Mouse (Mus musculus): ENCODE data around the gene Dap3. TPM values are rescaled to one million over a fixed set of nuclear protein-coding genes. Genes with fewer than 3 reads are reported as not detected.
A peak's percentile ranks its signal among the peaks of the same experiment; 100 is the strongest.

Gene Dap3
- 192 and 247 TPM in 2 replicates for total RNA-seq (2012; rRNA removed)
- 100 to 1,000 TPM in 1 of 2 experiments, not detected in 1; 293 TPM for polyA plus RNA-seq (2012; ENCODE audit: insufficient read depth in 1 of 2, insufficient read length in 2 of 2, low read depth in 1 of 2, low replicate concordance in 2 of 2, missing spikeins in 1 of 2)

DNA sequence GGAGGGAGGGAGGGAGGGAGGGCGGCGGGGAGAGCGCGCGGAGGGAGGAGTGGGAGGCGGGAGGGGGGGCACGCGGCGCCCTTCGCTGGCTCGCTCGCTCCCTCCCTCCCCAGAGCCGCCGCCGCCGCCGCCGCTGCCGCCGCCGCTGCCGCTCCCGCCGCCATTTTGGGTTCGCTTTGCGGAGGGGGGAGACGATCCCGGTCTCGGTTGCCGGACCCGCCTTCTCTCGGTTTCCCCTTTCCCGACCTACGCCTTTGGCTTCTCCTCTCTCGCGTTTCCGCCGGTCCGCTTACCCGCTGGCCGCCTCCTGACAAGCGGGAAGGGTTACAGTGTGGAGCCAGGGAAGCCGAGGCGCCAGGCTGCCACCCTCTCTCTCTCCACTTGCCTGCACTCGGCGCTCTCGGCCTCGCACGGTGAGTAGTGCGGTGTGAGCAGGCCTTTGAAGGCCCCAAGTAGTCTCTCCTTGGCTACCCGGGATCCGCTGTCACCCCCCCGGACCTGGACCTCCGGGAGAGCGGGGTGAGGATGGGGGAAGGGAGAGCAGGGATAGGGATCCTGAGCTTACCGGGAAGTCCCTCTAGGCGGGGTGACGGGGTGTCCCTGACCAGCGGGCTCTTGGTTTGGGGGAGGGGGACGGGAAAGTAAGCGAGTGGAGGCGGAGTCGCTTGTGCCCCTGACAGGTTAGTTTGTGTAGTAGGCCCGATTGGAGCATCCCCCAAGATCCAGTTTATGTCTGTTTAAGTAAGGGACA, at the start of gene Dap3, which contains the start of gene Ash1l:
TSS of gene Dap3 (minus strand) at position 606 of the 751 bp plus-strand sequence.
TSS of gene Ash1l (plus strand) at position 47 of the 751 bp plus-strand sequence.
- Histone ChIP-seq H3K79me2 (ENCODE audit: control insufficient read depth, insufficient read depth, low read length, poor library complexity) (peaks cover 84% of the 10 kb centered on the region), H3K9ac (ENCODE audit: control insufficient read depth, low read depth, low read length, poor library complexity, severe bottlenecking) (peak within 1 kb of the TSS; percentile 96), H3K9me3 (replicated peaks; ENCODE audit: insufficient read depth, low read length) (no peaks in the 10 kb centered on the region), H3K27ac (ENCODE audit: control insufficient read depth, low read depth, low read length) (peak within 1 kb of the TSS; percentile 95), H3K36me3 (ENCODE audit: control insufficient read depth in 1 of 2, insufficient read depth in 2 of 2, low read length in 2 of 2) (peaks cover 0 to 43% of the 10 kb centered on the region in 2 experiments), H3K27me3 (ENCODE audit: control insufficient read depth in 1 of 2, insufficient read depth in 2 of 2, low read length in 2 of 2) (no peaks in the 10 kb centered on the region), H3K4me3 (ENCODE audit: control insufficient read depth in 1 of 2, insufficient read depth in 1 of 2, low read depth in 2 of 2, low read length in 2 of 2) (peak within 1 kb of the TSS; percentile 96 to 97), H3K4me1 (ENCODE audit: control insufficient read depth in 1 of 2, insufficient read depth in 2 of 2, low read length in 2 of 2) (peaks cover 15 to 25% of the 10 kb centered on the region in 2 experiments)
- DNase-seq (ENCODE audit: low read depth, low spot score), result peak; percentile 91
- 0 out of 6 replicates have a peak, but pooled peaks of 2 of the 3 experiments have one; percentile 8 to 12 for TF ChIP-seq CTCF (IDR thresholded peaks at IDR 0.05 in 2 of 3, conservative IDR thresholded peaks at IDR 0.05 in 1 of 3; ENCODE audit: control insufficient read depth in 1 of 3, insufficient read depth in 1 of 3, low read depth in 2 of 3, low read length in 3 of 3, poor library complexity in 1 of 3, severe bottlenecking in 1 of 3)
- peak; percentile 19; the same call in 1 of the 2 replicates for TF ChIP-seq TCF12 (IDR thresholded peaks at IDR 0.05; ENCODE audit: low read depth, low read length)
- no peak for TF ChIP-seq MEF2A (IDR thresholded peaks at IDR 0.05; ENCODE audit: extremely low read depth, insufficient replicate concordance, low read depth, low read length, poor library complexity, severe bottlenecking)
- TF ChIP-seq NELFE (IDR thresholded peaks at IDR 0.05; ENCODE audit: low read depth, low read length), result peak; percentile 4; the same call in 1 of the 2 replicates
- TF ChIP-seq POLR2AphosphoS5 (IDR thresholded peaks at IDR 0.05; ENCODE audit: borderline replicate concordance, low read depth, low read length), result no peak
- TF ChIP-seq POLR2A (IDR thresholded peaks at IDR 0.05; ENCODE audit: control insufficient read depth in 1 of 2, insufficient read depth in 1 of 2, low read depth in 1 of 2, low read length in 2 of 2, poor library complexity in 1 of 2), result peak; percentile 41 to 76; a peak in 2 of 4 replicates
- TF ChIP-seq MYC (IDR thresholded peaks at IDR 0.05; ENCODE audit: low read depth, low read length), result peak; percentile 9; the same call in 1 of the 2 replicates
- TF ChIP-seq TBP (IDR thresholded peaks at IDR 0.05; ENCODE audit: low read depth, low read length), result no peak; the same call in 1 of the 2 replicates
- peak; percentile 47 for TF ChIP-seq HCFC1 (IDR thresholded peaks at IDR 0.05; ENCODE audit: low read depth, low read length)
- peak; percentile 62; the same call in 1 of the 2 replicates for TF ChIP-seq UBTF (IDR thresholded peaks at IDR 0.05; ENCODE audit: borderline replicate concordance, insufficient read depth, low read depth, low read length)
- TF ChIP-seq RCOR1 (IDR thresholded peaks at IDR 0.05; ENCODE audit: low read depth, low read length), result 0 out of 2 replicates have a peak, but pooled peaks have one; percentile 5
- peak; percentile 22; the same call in 1 of the 2 replicates for TF ChIP-seq MXI1 (IDR thresholded peaks at IDR 0.05; ENCODE audit: low read depth, low read length)
- TF ChIP-seq MAZ (IDR thresholded peaks at IDR 0.05; ENCODE audit: low read depth, low read length), result peak; percentile 15
- TF ChIP-seq SIN3A (IDR thresholded peaks at IDR 0.05; ENCODE audit: low read length), result peak; percentile 82
- TF ChIP-seq CHD2 (IDR thresholded peaks at IDR 0.05; ENCODE audit: low read length), result no peak

DNA sequence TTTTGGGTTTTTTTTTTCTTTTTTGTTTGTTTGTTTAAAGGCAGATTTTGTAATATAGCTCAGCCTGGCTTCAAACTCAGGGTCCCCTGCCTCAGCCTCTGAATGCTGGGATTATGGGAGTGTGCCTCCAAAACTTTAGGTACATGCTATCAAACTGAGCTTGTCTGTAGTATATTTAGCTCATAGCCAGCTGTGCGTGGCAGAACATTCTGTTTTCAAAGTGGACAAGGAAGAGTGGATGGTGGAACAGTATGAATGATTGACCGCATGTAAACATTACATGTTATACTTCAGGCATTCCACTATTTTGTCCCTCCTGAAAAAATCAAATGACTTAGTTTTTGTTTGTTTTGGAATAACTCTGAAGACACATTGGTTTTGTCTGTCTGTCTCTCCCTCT, 41.8 kb upstream of the Dap3 start:
- Histone ChIP-seq H3K9ac (ENCODE audit: control insufficient read depth, low read depth, low read length, poor library complexity, severe bottlenecking) (no peak overlapping the region), H3K9me3 (replicated peaks; ENCODE audit: insufficient read depth, low read length) (no peaks in the 10 kb centered on the region), H3K4me1 (ENCODE audit: control insufficient read depth in 1 of 2, insufficient read depth in 2 of 2, low read length in 2 of 2) (no peaks in the 10 kb centered on the region), H3K4me3 (ENCODE audit: control insufficient read depth in 1 of 2, insufficient read depth in 1 of 2, low read depth in 2 of 2, low read length in 2 of 2) (no peak overlapping the region), H3K27ac (ENCODE audit: control insufficient read depth, low read depth, low read length) (no peak overlapping the region), H3K36me3 (ENCODE audit: control insufficient read depth in 1 of 2, insufficient read depth in 2 of 2, low read length in 2 of 2) (peaks cover 1 to 2% of the 10 kb centered on the region in 2 experiments; a peak in 2 of 4 replicates), H3K27me3 (ENCODE audit: control insufficient read depth in 1 of 2, insufficient read depth in 2 of 2, low read length in 2 of 2) (no peaks in the 10 kb centered on the region), H3K79me2 (ENCODE audit: control insufficient read depth, insufficient read depth, low read length, poor library complexity) (peaks cover 10% of the 10 kb centered on the region; the same call in 1 of the 2 replicates)
- DNase-seq (ENCODE audit: low read depth, low spot score), result no peak
- TF ChIP-seq CTCF (IDR thresholded peaks at IDR 0.05 in 2 of 3, conservative IDR thresholded peaks at IDR 0.05 in 1 of 3; ENCODE audit: control insufficient read depth in 1 of 3, insufficient read depth in 1 of 3, low read depth in 2 of 3, low read length in 3 of 3, poor library complexity in 1 of 3, severe bottlenecking in 1 of 3), result no peak
- TF ChIP-seq ZKSCAN1 (IDR thresholded peaks at IDR 0.05; ENCODE audit: low read depth, low read length), result no peak
- TF ChIP-seq POLR2AphosphoS2 (IDR thresholded peaks at IDR 0.05; ENCODE audit: low read length), result no peak
- TF ChIP-seq POLR2AphosphoS5 (IDR thresholded peaks at IDR 0.05; ENCODE audit: borderline replicate concordance, low read depth, low read length), result no peak
- TF ChIP-seq MXI1 (IDR thresholded peaks at IDR 0.05; ENCODE audit: low read depth, low read length), result no peak
- TF ChIP-seq UBTF (IDR thresholded peaks at IDR 0.05; ENCODE audit: borderline replicate concordance, insufficient read depth, low read depth, low read length), result no peak
- TF ChIP-seq GATA1 (IDR thresholded peaks at IDR 0.05; ENCODE audit: low read depth, low read length), result no peak
- no peak for TF ChIP-seq ZMIZ1 (IDR thresholded peaks at IDR 0.05; ENCODE audit: low read depth, low read length)
- TF ChIP-seq BHLHE40 (IDR thresholded peaks at IDR 0.05; ENCODE audit: borderline replicate concordance, low read depth, low read length), result no peak
- TF ChIP-seq TBP (IDR thresholded peaks at IDR 0.05; ENCODE audit: low read depth, low read length), result no peak
- no peak for TF ChIP-seq MAFK (IDR thresholded peaks at IDR 0.05; ENCODE audit: borderline replicate concordance, low read depth, low read length)
- TF ChIP-seq NELFE (IDR thresholded peaks at IDR 0.05; ENCODE audit: low read depth, low read length), result no peak
- no peak for TF ChIP-seq ZNF384 (IDR thresholded peaks at IDR 0.05; ENCODE audit: low read depth, low read length)
- no peak for TF ChIP-seq RAD21 (IDR thresholded peaks at IDR 0.05; ENCODE audit: low read depth, low read length)
- TF ChIP-seq HCFC1 (IDR thresholded peaks at IDR 0.05; ENCODE audit: low read depth, low read length), result no peak
- no peak for TF ChIP-seq ETS1 (IDR thresholded peaks at IDR 0.05; ENCODE audit: low read depth, low read length)
